Mouse (Mus musculus) lung, postnatal 0 days (tissue): Measurements from ENCODE around the gene Atg10.

Experiments
- CTCF ChIP-seq: IDR thresholded peaks from 2 replicates; pipeline ENCODE4 v1.5.1; 2016; ENCODE audit warnings: antibody characterized with exemption, mild to moderate bottlenecking
- EP300 ChIP-seq: IDR thresholded peaks from 2 replicates; pipeline ENCODE4 v1.6.1; 2016; ENCODE audit warnings: antibody characterized with exemption, mild to moderate bottlenecking, control low read depth

DNA sequence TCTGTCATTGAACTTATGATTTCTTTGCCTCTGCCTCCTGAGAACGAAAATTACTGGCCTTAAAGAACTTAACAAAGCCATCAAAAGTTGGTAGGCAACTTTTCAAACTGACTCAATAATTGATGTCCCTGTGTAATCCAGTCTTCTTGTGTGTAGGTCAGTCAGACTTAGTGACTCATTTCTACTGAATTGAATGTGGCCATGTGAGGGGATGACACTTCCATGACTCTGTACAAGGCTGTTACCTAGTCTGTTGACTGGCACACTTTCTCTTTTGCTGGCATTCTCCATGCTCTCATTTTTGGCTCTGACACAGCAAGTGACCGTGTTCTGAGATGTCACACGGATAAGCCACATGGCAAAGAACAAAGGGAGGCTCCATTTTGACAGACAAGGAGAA lies 246.7 kb downstream of the Atg10 start:
- TF ChIP-seq EP300 (no peak), CTCF (no peak)
